Mouse (Mus musculus): ENCODE measurements around the gene Carmil1. TPM values are rescaled to one million over a fixed set of nuclear protein-coding genes. Genes with fewer than 3 reads are reported as not detected.

Gene Carmil1
- polyA plus RNA-seq, 1 experiment from 2014 or later, result 2.8 TPM

GRCm38 (mm10) chr13:24202314-24202713, 78.3 kb downstream of the Carmil1 start:
- 90% methylated on average over 6 of the region's 6 CpGs for WGBS (ENCODE audit: missing documents)
- no peaks in the 10 kb centered on the region for H3K79me2 ChIP-seq (ENCODE audit: inconsistent target)
- H3K4me3 ChIP-seq (ENCODE audit: inconsistent target), result no peak overlapping the region
- no peaks in the 10 kb centered on the region for H3K36me3 ChIP-seq (ENCODE audit: inconsistent target)
- no peak overlapping the region for H3K27ac ChIP-seq

- Histone ChIP-seq H3K36me3 (ENCODE audit: inconsistent target) (no peaks in the 10 kb centered on the region), H3K79me2 (ENCODE audit: inconsistent target) (no peaks in the 10 kb centered on the region), H3K27ac (no peak overlapping the region), H3K4me3 (ENCODE audit: inconsistent target) (no peak overlapping the region)
- WGBS (ENCODE audit: missing documents), result 88% methylated on average over 7 of the region's 7 CpGs
These were observed 80.6 kb downstream of the Carmil1 start for GRCm38 (mm10) chr13:24199861-24200543.

- Histone ChIP-seq H3K36me3 (ENCODE audit: inconsistent target) (no peaks in the 10 kb centered on the region), H3K27ac (no peak overlapping the region)
- 40% methylated on average over 2 of the region's 2 CpGs for WGBS (ENCODE audit: missing documents)
These were observed 82.1 kb downstream of the Carmil1 start for GRCm38 (mm10) chr13:24198396-24198924.

GRCm38 (mm10) chr13:24195371-24195770, 85.2 kb downstream of the Carmil1 start:
- 89% methylated on average over 2 of the region's 3 CpGs for WGBS (ENCODE audit: missing documents)
- Histone ChIP-seq H3K79me2 (ENCODE audit: inconsistent target) (no peaks in the 10 kb centered on the region), H3K36me3 (ENCODE audit: inconsistent target) (no peaks in the 10 kb centered on the region), H3K4me3 (ENCODE audit: inconsistent target) (no peak overlapping the region), H3K27ac (no peak overlapping the region)

More at GRCm38 (mm10) chr13:24198396-24198924, 82.1 kb downstream of the Carmil1 start:
- H3K79me2 ChIP-seq (ENCODE audit: inconsistent target), result no peaks in the 10 kb centered on the region
- no peak overlapping the region for H3K4me3 ChIP-seq (ENCODE audit: inconsistent target)

- Histone ChIP-seq H3K79me2 (ENCODE audit: inconsistent target) (no peaks in the 10 kb centered on the region), H3K27ac (no peak overlapping the region), H3K4me3 (ENCODE audit: inconsistent target) (no peak overlapping the region), H3K36me3 (ENCODE audit: inconsistent target) (no peaks in the 10 kb centered on the region)
- 97% methylated on average over 5 of the region's 5 CpGs for WGBS (ENCODE audit: missing documents)
These were observed 86.6 kb downstream of the Carmil1 start for GRCm38 (mm10) chr13:24194018-24194417.

- Histone ChIP-seq H3K4me3 (ENCODE audit: inconsistent target) (no peak overlapping the region), H3K79me2 (ENCODE audit: inconsistent target) (no peaks in the 10 kb centered on the region), H3K27ac (no peak overlapping the region), H3K36me3 (ENCODE audit: inconsistent target) (no peaks in the 10 kb centered on the region)
- WGBS (ENCODE audit: missing documents), result 89% methylated on average over 9 of the region's 9 CpGs
These were observed 89.5 kb downstream of the Carmil1 start for GRCm38 (mm10) chr13:24190875-24191663.

- WGBS (ENCODE audit: missing documents), result 75% methylated on average over 1 of the region's 2 CpGs
- no peaks in the 10 kb centered on the region for H3K36me3 ChIP-seq (ENCODE audit: inconsistent target)
- H3K4me3 ChIP-seq (ENCODE audit: inconsistent target), result no peak overlapping the region
These were observed 93.6 kb downstream of the Carmil1 start for GRCm38 (mm10) chr13:24187026-24187425.

GRCm38 (mm10) chr13:24185641-24186040, 95.0 kb downstream of the Carmil1 start:
- Histone ChIP-seq H3K79me2 (ENCODE audit: inconsistent target) (no peaks in the 10 kb centered on the region), H3K4me3 (ENCODE audit: inconsistent target) (no peak overlapping the region), H3K27ac (no peak overlapping the region), H3K36me3 (ENCODE audit: inconsistent target) (no peaks in the 10 kb centered on the region)
- 89% methylated on average over 3 of the region's 3 CpGs for WGBS (ENCODE audit: missing documents)

More at GRCm38 (mm10) chr13:24187026-24187425, 93.6 kb downstream of the Carmil1 start:
- H3K79me2 ChIP-seq (ENCODE audit: inconsistent target), result no peaks in the 10 kb centered on the region
- no peak overlapping the region for H3K27ac ChIP-seq

GRCm38 (mm10) chr13:24182878-24183277, 97.7 kb downstream of the Carmil1 start:
- H3K4me3 ChIP-seq (ENCODE audit: inconsistent target), result no peak overlapping the region
- H3K79me2 ChIP-seq (ENCODE audit: inconsistent target), result no peaks in the 10 kb centered on the region
- no peaks in the 10 kb centered on the region for H3K36me3 ChIP-seq (ENCODE audit: inconsistent target)
- H3K27ac ChIP-seq, result no peak overlapping the region
- 97% methylated on average over 6 of the region's 6 CpGs for WGBS (ENCODE audit: missing documents)

- no peaks in the 10 kb centered on the region for H3K79me2 ChIP-seq (ENCODE audit: inconsistent target)
- no peak overlapping the region for H3K4me3 ChIP-seq (ENCODE audit: inconsistent target)
- 88% methylated on average over 10 of the region's 10 CpGs for WGBS (ENCODE audit: missing documents)
- H3K36me3 ChIP-seq (ENCODE audit: inconsistent target), result no peaks in the 10 kb centered on the region
- H3K27ac ChIP-seq, result no peak overlapping the region
These were observed 101.1 kb downstream of the Carmil1 start for GRCm38 (mm10) chr13:24179538-24179937.

GRCm38 (mm10) chr13:24177600-24177999, 103.0 kb downstream of the Carmil1 start:
- no peak overlapping the region for H3K4me3 ChIP-seq (ENCODE audit: inconsistent target)
- no peak overlapping the region for H3K27ac ChIP-seq
- 95% methylated on average over 5 of the region's 5 CpGs for WGBS (ENCODE audit: missing documents)
- H3K79me2 ChIP-seq (ENCODE audit: inconsistent target), result no peaks in the 10 kb centered on the region
- H3K36me3 ChIP-seq (ENCODE audit: inconsistent target), result no peaks in the 10 kb centered on the region

- H3K36me3 ChIP-seq (ENCODE audit: inconsistent target), result no peaks in the 10 kb centered on the region
- no peak overlapping the region for H3K27ac ChIP-seq
- H3K79me2 ChIP-seq (ENCODE audit: inconsistent target), result no peaks in the 10 kb centered on the region
- H3K4me3 ChIP-seq (ENCODE audit: inconsistent target), result no peak overlapping the region
- WGBS (ENCODE audit: missing documents), result 73% methylated on average over 4 of the region's 4 CpGs
These were observed 103.8 kb downstream of the Carmil1 start for GRCm38 (mm10) chr13:24176835-24177234.

- Histone ChIP-seq H3K27ac (no peak overlapping the region), H3K79me2 (ENCODE audit: inconsistent target) (no peaks in the 10 kb centered on the region), H3K36me3 (ENCODE audit: inconsistent target) (no peaks in the 10 kb centered on the region), H3K4me3 (ENCODE audit: inconsistent target) (no peak overlapping the region)
- WGBS (ENCODE audit: missing documents), result 100% methylated on average over 1 of the region's 1 CpGs
These were observed 110.9 kb downstream of the Carmil1 start for GRCm38 (mm10) chr13:24169658-24170057.

- no peak overlapping the region for H3K27ac ChIP-seq
- WGBS (ENCODE audit: missing documents), result 86% methylated on average over 1 of the region's 1 CpGs
These were observed 117.2 kb downstream of the Carmil1 start for GRCm38 (mm10) chr13:24163368-24163767.

GRCm38 (mm10) chr13:24161105-24161504, 119.5 kb downstream of the Carmil1 start:
- Histone ChIP-seq H3K79me2 (ENCODE audit: inconsistent target) (no peaks in the 10 kb centered on the region), H3K36me3 (ENCODE audit: inconsistent target) (no peaks in the 10 kb centered on the region), H3K27ac (no peak overlapping the region), H3K4me3 (ENCODE audit: inconsistent target) (no peak overlapping the region)
- 94% methylated on average over 4 of the region's 4 CpGs for WGBS (ENCODE audit: missing documents)

More at GRCm38 (mm10) chr13:24163368-24163767, 117.2 kb downstream of the Carmil1 start:
- H3K79me2 ChIP-seq (ENCODE audit: inconsistent target), result no peaks in the 10 kb centered on the region
- no peak overlapping the region for H3K4me3 ChIP-seq (ENCODE audit: inconsistent target)
- no peaks in the 10 kb centered on the region for H3K36me3 ChIP-seq (ENCODE audit: inconsistent target)
